Mouse (Mus musculus) kidney, adult 2 months (tissue): ENCODE results near the gene Phlda1. TPM values are rescaled to one million over a fixed set of nuclear protein-coding genes. Genes with fewer than 3 reads are reported as not detected.

Experiments used
- DNase-seq: peaks from one replicate; pipeline ENCODE4 v3.0.0; 2021
- H3K27ac ChIP-seq: fragments of 200-500 bp; 2 replicates; pipeline ENCODE4 v1.5.1; 2012; ENCODE audit warnings: low read depth, low read length, control low read depth, inconsistent platforms; ENCODE audit not compliant: insufficient read depth
- H3K27me3 ChIP-seq: fragments of 200-500 bp; replicated peaks from 2 replicates; pipeline ENCODE4 v1.6.1; 2012; ENCODE audit warnings: mild to moderate bottlenecking, moderate library complexity, low read length, inconsistent platforms; ENCODE audit not compliant: control insufficient read depth, insufficient read depth
- H3K36me3 ChIP-seq: fragments of 200-500 bp; 2 replicates; pipeline ENCODE4 v1.6.1; 2012; ENCODE audit warnings: mild to moderate bottlenecking, moderate library complexity, low read length, inconsistent platforms; ENCODE audit not compliant: control insufficient read depth, insufficient read depth
- H3K4me1 ChIP-seq: fragments of 200-500 bp; 2 replicates; pipeline ENCODE4 v1.6.1; 2011; ENCODE audit warnings: low read length; ENCODE audit not compliant: control insufficient read depth, insufficient read depth
- H3K4me3 ChIP-seq: fragments of 200-500 bp; 2 replicates; pipeline ENCODE4 v1.5.1; 2011; ENCODE audit warnings: mild to moderate bottlenecking, low read depth, low read length, control low read depth; ENCODE audit not compliant: insufficient read depth
- POLR2A ChIP-seq: fragments of 200-500 bp; IDR thresholded peaks from one replicate; pipeline ENCODE4 v1.6.1; 2011; ENCODE audit warnings: low read depth, low read length, control low read depth
- WGBS: fragments of 180-500 bp; shearing (Covaris S2); methylation state at CpG from one replicate; pipeline ENCODE4 v1.1.7; 2018; 5-methylcytosine and 5-hydroxymethylcytosine counted together
- polyA plus RNA-seq: library from polyadenylated mRNA; depleted of rRNA; stranded (reverse); fragments of >200 nt; gene quantifications from 2 replicates; pipeline ENCODE4 v1.2.3, GENCODE M21; 2012; rRNA removed

Phlda1 gene
- polyA plus RNA-seq, 1 experiment = 9.5 TPM

GRCm38 (mm10) chr10:111558211-111558610, 52.1 kb downstream of the Phlda1 start:
- Histone ChIP-seq H3K4me3 (no peak overlapping the region), H3K4me1 (no peaks in the 10 kb centered on the region; the same call in 1 of the 2 replicates), H3K27me3 (no peaks in the 10 kb centered on the region), H3K36me3 (no peaks in the 10 kb centered on the region), H3K27ac (no peak overlapping the region)
- WGBS = 47% methylated on average over 5 of the region's 5 CpGs
- TF ChIP-seq POLR2A = no peak
- DNase-seq = no peak

Other genes with a start within 250 kb of the Phlda1 start
- gene Bbs10, start 207.6 kb upstream of the Phlda1 start, polyA plus RNA-seq = 1.3 and 1.7 TPM in 2 replicates
- gene Nap1l1, start 33.1 kb upstream of the Phlda1 start, polyA plus RNA-seq = 9.9 and 18.8 TPM in 2 replicates